Mouse (Mus musculus) limb, embryonic 14.5 days (tissue): Measurements from ENCODE around the gene 1700017B05Rik. TPM values are rescaled to one million over a fixed set of nuclear protein-coding genes. Genes with fewer than 3 reads are reported as not detected.
"Not testable (repeated sequence)": the region's sequence is repeated elsewhere in the genome, so short reads cannot be mapped to it uniquely, and the experiment has no call there.

ENCODE experiments used
- ATAC-seq: fragments of 200-750 bp; cut with Nextera tagmentation; 2 replicates; pipeline ENCODE4 v1.8.0; 2017; ENCODE audit warnings: low read depth, moderate number of reproducible peaks, moderate TSS enrichment; ENCODE audit not compliant: low FRiP score
- DNase-seq: peaks from one replicate; pipeline ENCODE4 v3.0.0-alpha.2; 2015; ENCODE audit warnings: low spot score
- H3K27ac ChIP-seq: fragments of 300-500 bp; sonication (generic); replicated peaks from 2 replicates; pipeline ENCODE4 v1.5.1; 2014; ENCODE audit warnings: low read depth, mild to moderate bottlenecking, low read length, moderate library complexity, mixed read lengths
- H3K27me3 ChIP-seq: fragments of 300-500 bp; sonication (generic); 2 replicates; pipeline ENCODE4 v1.6.1; 2014; ENCODE audit warnings: low read length, mixed read lengths; ENCODE audit not compliant: control insufficient read depth, insufficient read depth
- H3K36me3 ChIP-seq: fragments of 300-500 bp; sonication (generic); 2 replicates; pipeline ENCODE4 v1.6.1; 2014; ENCODE audit warnings: mild to moderate bottlenecking, low read length, moderate library complexity, mixed read lengths; ENCODE audit not compliant: control insufficient read depth, insufficient read depth
- H3K4me1 ChIP-seq: fragments of 300-500 bp; sonication (generic); 2 replicates; pipeline ENCODE4 v1.6.1; 2014; ENCODE audit warnings: antibody characterized with exemption, low read length, mixed read lengths; ENCODE audit not compliant: control insufficient read depth, insufficient read depth
- H3K4me2 ChIP-seq: fragments of 300-500 bp; sonication (generic); replicated peaks from 2 replicates; pipeline ENCODE4 v1.6.1; 2014; ENCODE audit warnings: low read depth, mild to moderate bottlenecking, low read length, moderate library complexity; ENCODE audit not compliant: severe bottlenecking
- H3K4me3 ChIP-seq: fragments of 300-500 bp; sonication (generic); replicated peaks from 2 replicates; pipeline ENCODE4 v1.5.1; 2014; ENCODE audit warnings: low read length
- H3K9ac ChIP-seq: fragments of 300-500 bp; sonication (generic); 2 replicates; pipeline ENCODE4 v1.6.1; 2014; ENCODE audit warnings: mild to moderate bottlenecking, low read depth, low read length, moderate library complexity; ENCODE audit not compliant: severe bottlenecking
- H3K9me3 ChIP-seq: fragments of 300-500 bp; sonication (generic); 2 replicates; pipeline ENCODE4 v1.6.1; 2016; ENCODE audit warnings: low read length; ENCODE audit not compliant: control insufficient read depth
- POLR2A ChIP-seq: fragments of 200-500 bp; IDR thresholded peaks from 2 replicates; pipeline ENCODE4 v1.8.0; 2012; ENCODE audit warnings: inconsistent platforms, mild to moderate bottlenecking, moderate library complexity, borderline replicate concordance; ENCODE audit not compliant: insufficient read depth, insufficient read length; ENCODE audit errors: extremely low read depth
- WGBS: fragments of 180-500 bp; shearing (Covaris S2); extraction: QIAGEN DNeasy Blood & Tissue Kit; methylation state at CpG from one replicate; pipeline ENCODE4 v1.1.7; 2014; 5-methylcytosine and 5-hydroxymethylcytosine counted together
- polyA plus RNA-seq, 2 experiments: library from polyadenylated mRNA; depleted of rRNA in 1 of 2; stranded (reverse) in 1 of 2; unstranded in 1 of 2; fragments of >200 nt; fragmentation: Nextera tagmentation in 1 of 2; extraction: Ambion mirVana in 1 of 2; gene quantifications; 2 replicates each; pipeline versions ENCODE4 v1.2.1 to v1.2.3; 2012 to 2014

1700017B05Rik gene
- polyA plus RNA-seq, 2 experiments, result 11.1 to 18.0 TPM

GRCm38 (mm10) chr9:57227203-57227602 is 35.2 kb downstream of the 1700017B05Rik start:
- DNase-seq, result no peak
- ATAC-seq, result no peak
- TF ChIP-seq POLR2A, result no peak
- H3K9me3 ChIP-seq, result no peaks in the 10 kb centered on the region
- no peak overlapping the region for H3K27ac ChIP-seq
- no peak overlapping the region for H3K4me2 ChIP-seq
- peaks cover 10% of the 10 kb centered on the region; the same call in 1 of the 2 replicates for H3K4me1 ChIP-seq
- H3K36me3 ChIP-seq, result no peaks in the 10 kb centered on the region
- H3K27me3 ChIP-seq, result no peaks in the 10 kb centered on the region
- H3K4me3 ChIP-seq, result no peak overlapping the region
- WGBS, result 53% methylated on average over 5 of the region's 5 CpGs
- H3K9ac ChIP-seq, result no peak overlapping the region

- not testable (repeated sequence) for ATAC-seq, DNase-seq, H3K4me2 ChIP-seq, H3K4me1 ChIP-seq, H3K27me3 ChIP-seq, H3K36me3 ChIP-seq, H3K9me3 ChIP-seq, H3K9ac ChIP-seq, H3K4me3 ChIP-seq, H3K27ac ChIP-seq
- WGBS, result 89% methylated on average over 6 of the region's 6 CpGs
Measured at GRCm38 (mm10) chr9:57226628-57227122, 35.7 kb downstream of the 1700017B05Rik start.

- H3K4me2 ChIP-seq, result no peak overlapping the region
- TF ChIP-seq POLR2A, result no peak
- H3K9ac ChIP-seq, result no peak overlapping the region
- WGBS, result 79% methylated on average over 13 of the region's 13 CpGs
- H3K27me3 ChIP-seq, result no peaks in the 10 kb centered on the region
- DNase-seq (no peak), ATAC-seq (no peak)
- no peaks in the 10 kb centered on the region for H3K36me3 ChIP-seq
- peaks cover 10% of the 10 kb centered on the region; the same call in 1 of the 2 replicates for H3K4me1 ChIP-seq
- no peak overlapping the region for H3K4me3 ChIP-seq
- no peak overlapping the region for H3K27ac ChIP-seq
- H3K9me3 ChIP-seq, result no peaks in the 10 kb centered on the region
Measured at GRCm38 (mm10) chr9:57225780-57226627, 36.4 kb downstream of the 1700017B05Rik start.

DNA sequence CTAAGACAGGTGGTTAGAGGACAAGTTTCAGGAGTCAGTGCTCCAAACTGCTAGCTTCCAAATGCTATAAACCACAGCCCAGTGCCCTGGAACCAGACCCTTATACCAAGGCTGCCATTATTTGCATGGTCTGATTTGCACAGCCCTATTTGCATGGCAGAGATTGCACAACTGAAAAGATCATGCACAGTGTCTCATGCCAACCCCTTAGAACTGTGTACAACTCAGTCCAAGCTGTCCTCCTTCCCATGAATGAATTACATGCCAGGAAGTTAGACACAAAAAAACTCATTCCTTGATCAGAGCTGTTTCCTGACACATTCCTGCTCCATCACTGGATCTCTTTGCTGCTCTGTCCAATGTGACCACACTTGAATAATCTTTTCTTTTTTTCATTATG is 39.1 kb downstream of the 1700017B05Rik start:
- no peak for ATAC-seq

GRCm38 (mm10) chr9:57220356-57220755 is 42.1 kb downstream of the 1700017B05Rik start:
- Histone ChIP-seq H3K27ac (no peak overlapping the region), H3K27me3 (no peaks in the 10 kb centered on the region), H3K36me3 (no peaks in the 10 kb centered on the region), H3K9ac (no peak overlapping the region), H3K4me3 (no peak overlapping the region), H3K9me3 (no peaks in the 10 kb centered on the region), H3K4me1 (no peaks in the 10 kb centered on the region; the same call in 1 of the 2 replicates), H3K4me2 (no peak overlapping the region)
- ATAC-seq, result no peak
- WGBS, result 16% methylated on average over 6 of the region's 6 CpGs
- TF ChIP-seq POLR2A, result no peak
- peak; percentile 60 for DNase-seq

More for the DNA sequence above, 39.1 kb downstream of the 1700017B05Rik start:
- Histone ChIP-seq H3K27me3 (no peaks in the 10 kb centered on the region), H3K4me2 (no peak overlapping the region), H3K4me3 (no peak overlapping the region), H3K27ac (no peak overlapping the region), H3K9me3 (no peaks in the 10 kb centered on the region), H3K4me1 (no peaks in the 10 kb centered on the region; the same call in 1 of the 2 replicates), H3K9ac (no peak overlapping the region), H3K36me3 (no peaks in the 10 kb centered on the region)
- no peak for TF ChIP-seq POLR2A
- DNase-seq, result no peak
